23 mouse cellular contexts compared by ENCODE assay signal in the genomic region with DNA sequence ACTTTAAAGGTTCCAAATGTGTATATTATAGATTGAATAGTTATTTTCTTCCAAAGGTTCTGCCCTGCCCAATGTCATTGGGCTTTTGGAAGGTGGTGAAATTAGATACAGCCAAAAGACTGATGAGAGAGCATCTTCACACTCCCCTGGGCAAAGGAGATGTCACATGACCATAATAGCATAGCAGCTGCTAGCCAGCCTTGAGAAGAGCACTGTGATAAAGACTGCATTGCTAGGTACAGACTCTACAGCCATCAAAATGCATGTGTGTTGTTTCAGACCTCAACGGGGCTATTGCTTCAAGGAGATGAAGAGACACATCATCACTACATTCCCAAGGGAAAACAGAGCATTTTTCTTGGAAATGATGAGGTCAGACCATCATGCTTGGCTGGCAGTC.
DNase-seq lines count a peak whose midpoint lies in the region; ATAC-seq and TF ChIP-seq lines count a peak whose summit lies in the region.
"Had no signal": no experiment of that assay in that cellular context is flagged by ENCODE, and none has a peak within 500 bp of the region (broad histone marks: within the 10 kb centered on the region; RNA-seq: fewer than 3 reads in every experiment).

No protein-coding gene starts in this region.

- no peak for TF ChIP-seq EP300 in CH12.LX (IDR thresholded peaks at IDR 0.05; ENCODE audit: low read length)

- no peak for TF ChIP-seq POLR2A in CH12.LX (IDR thresholded peaks at IDR 0.05; ENCODE audit: low read depth, low read length)

- no peak overlapping the region for H3K27ac ChIP-seq in hindbrain, embryonic 13.5 days
- no peak overlapping the region for H3K27ac ChIP-seq in hindbrain, embryonic 10.5 days
- H3K27ac ChIP-seq in CH12.LX (ENCODE audit: insufficient read depth, low read depth) = no peak overlapping the region
- H3K27ac ChIP-seq: embryonic facial prominence, embryonic 12.5 days; forebrain, embryonic 13.5 days; heart, adult 2 months; heart, embryonic 15.5 days had no signal

- H3K4me2 ChIP-seq in hindbrain, embryonic 13.5 days = no peak overlapping the region
- H3K4me2 ChIP-seq in CH12.LX (ENCODE audit: insufficient read depth, low read depth, poor library complexity, severe bottlenecking) = no peak overlapping the region
- H3K4me2 ChIP-seq: embryonic facial prominence, embryonic 12.5 days; forebrain, embryonic 13.5 days; heart, embryonic 11.5 days; heart, embryonic 15.5 days had no signal

- no peak for TF ChIP-seq RAD21 in CH12.LX (IDR thresholded peaks at IDR 0.05; ENCODE audit: low read depth, low read length)

- intact Hi-C loops in left cerebral cortex, postnatal 36 days (cut with DNase I) = no loop called here

- TF ChIP-seq CTCF in CH12.LX (conservative IDR thresholded peaks at IDR 0.05 in 1 of 2, IDR thresholded peaks at IDR 0.05 in 1 of 2; ENCODE audit: low read depth in 2 of 2, low read length in 2 of 2) = no peak

- 0 out of 2 replicates have a peak, but pooled peaks have one; percentile 63 for ATAC-seq in hindbrain, embryonic 13.5 days (ENCODE audit: low FRiP score)
- ATAC-seq: activated CD4-positive, CD25-positive, alpha-beta regulatory T cell, adult 4 months; forebrain, embryonic 13.5 days; forebrain, postnatal 0 days; inflammation-experienced regulatory T-cells, adult 6 months; intestine, postnatal 0 days had no signal

- no peaks in the 10 kb centered on the region for H3K36me3 ChIP-seq in hindbrain, embryonic 13.5 days
- H3K36me3 ChIP-seq in hindbrain, embryonic 10.5 days = no peaks in the 10 kb centered on the region
- H3K36me3 ChIP-seq in CH12.LX (replicated peaks in 1 of 2; ENCODE audit: control insufficient read depth in 1 of 2, insufficient read depth in 1 of 2, low read length in 1 of 2) = no peaks in the 10 kb centered on the region
- H3K36me3 ChIP-seq: embryonic facial prominence, embryonic 12.5 days; G1E; heart, embryonic 15.5 days had no signal

- H3K27me3 ChIP-seq in hindbrain, embryonic 13.5 days = no peaks in the 10 kb centered on the region
- H3K27me3 ChIP-seq in hindbrain, embryonic 10.5 days (ENCODE audit: insufficient read depth, poor library complexity, severe bottlenecking) = no peaks in the 10 kb centered on the region
- H3K27me3 ChIP-seq in CH12.LX (replicated peaks) = no peaks in the 10 kb centered on the region
- H3K27me3 ChIP-seq: embryonic facial prominence, embryonic 12.5 days; forebrain, embryonic 13.5 days; heart, embryonic 15.5 days had no signal

- no peak for DNase-seq in hindbrain, embryonic 10.5 days (ENCODE audit: low spot score)
- no peak for DNase-seq in CH12.LX (ENCODE audit: extremely low read depth)
- peak; percentile 16 for DNase-seq in adipocyte (ENCODE audit: low spot score)
- DNase-seq in skeletal muscle tissue, adult 2 months (ENCODE audit: low read depth, low spot score) = peak; percentile 25
- no peak for DNase-seq in left cerebral cortex, postnatal 36 days (ENCODE audit: low spot score in 2 of 2)
- no peak for DNase-seq in layer of hippocampus, adult 8-10 months (ENCODE audit: low spot score in 2 of 2)
- DNase-seq: adrenal gland, adult 2 months; adrenal gland, postnatal 25 days; cerebellum, adult 18-20 months; cerebellum, postnatal 14 days; forebrain, postnatal 0 days; gastrocnemius, postnatal 14 days; heart, adult 2 months; heart, postnatal 14 days had no signal

- no peak overlapping the region for H3K4me3 ChIP-seq in hindbrain, embryonic 13.5 days
- no peak overlapping the region for H3K4me3 ChIP-seq in hindbrain, embryonic 10.5 days
- H3K4me3 ChIP-seq in CH12.LX (replicated peaks in 1 of 3; ENCODE audit: low read depth in 2 of 3, low read length in 2 of 3, poor library complexity in 1 of 3) = no peak overlapping the region
- H3K4me3 ChIP-seq: embryonic facial prominence, embryonic 12.5 days; forebrain, embryonic 13.5 days; heart, adult 2 months; heart, embryonic 15.5 days had no signal

- 44% methylated on average over 1 of the region's 1 CpGs for WGBS in hindbrain, embryonic 13.5 days
- 67% methylated on average over 1 of the region's 1 CpGs for WGBS in hindbrain, embryonic 10.5 days

- H3K9me3 ChIP-seq in hindbrain, embryonic 13.5 days = no peaks in the 10 kb centered on the region
- H3K9me3 ChIP-seq in hindbrain, embryonic 10.5 days = no peaks in the 10 kb centered on the region
- H3K9me3 ChIP-seq in CH12.LX (replicated peaks; ENCODE audit: low read length) = no peaks in the 10 kb centered on the region
- H3K9me3 ChIP-seq: embryonic facial prominence, embryonic 12.5 days; forebrain, embryonic 13.5 days; G1E; heart, embryonic 15.5 days had no signal

- in situ Hi-C loops in CH12.LX (cut with MboI; ENCODE audit: low pct_ligation_motif_present, low pct_unique_long_range_greater_than_20kb, low sequenced_read_pairs) = no loop called here

- no peaks in the 10 kb centered on the region for H3K4me1 ChIP-seq in hindbrain, embryonic 13.5 days (replicated peaks)
- no peaks in the 10 kb centered on the region for H3K4me1 ChIP-seq in hindbrain, embryonic 10.5 days (replicated peaks)
- H3K4me1 ChIP-seq in CH12.LX (ENCODE audit: control insufficient read depth in 1 of 2, insufficient read depth in 2 of 2) = peaks cover 0 to 12% of the 10 kb centered on the region in 2 experiments; a peak in 2 of 4 replicates
- H3K4me1 ChIP-seq: embryonic facial prominence, embryonic 12.5 days; forebrain, embryonic 13.5 days; heart, embryonic 15.5 days had no signal

- no peak overlapping the region for H3K9ac ChIP-seq in hindbrain, embryonic 13.5 days
- no peak overlapping the region for H3K9ac ChIP-seq in CH12.LX (ENCODE audit: insufficient read depth, low read depth)
- H3K9ac ChIP-seq: embryonic facial prominence, embryonic 12.5 days; forebrain, embryonic 13.5 days; forebrain, postnatal 0 days; heart, embryonic 15.5 days had no signal

- H3K79me2 ChIP-seq in CH12.LX (replicated peaks; ENCODE audit: control insufficient read depth, extremely low read depth, insufficient read depth, poor library complexity, severe bottlenecking) = no peaks in the 10 kb centered on the region

- dilution Hi-C loops in CH12.LX (cut with MboI; ENCODE audit: extremely low pct_ligation_motif_present, extremely low pct_unique_long_range_greater_than_20kb, low sequenced_read_pairs) = no loop called here

TF ChIP-seq in CH12.LX, 34 proteins besides CTCF, POLR2A, EP300 and RAD21:
- TF ChIP-seq USF2 (conservative IDR thresholded peaks at IDR 0.05; ENCODE audit: low read depth, low read length) (peak; percentile 41), CHD2 (IDR thresholded peaks at IDR 0.05; ENCODE audit: low read length) (no peak), USF1 (IDR thresholded peaks at IDR 0.05; ENCODE audit: low read depth, low read length) (peak; percentile 21; the same call in 1 of the 2 replicates), IRF4 (IDR thresholded peaks at IDR 0.05; ENCODE audit: low read depth, low read length) (no peak), CHD1 (IDR thresholded peaks at IDR 0.05; ENCODE audit: low read depth, low read length) (no peak)

Comparison
In these comparisons a context has a peak if more than half of its experiments do, and no peak if none do; other contexts are left out.
1. DNase-seq: peak in adipocyte (single experiment) and skeletal muscle tissue, adult 2 months (single experiment); none in hindbrain, embryonic 10.5 days (single experiment), CH12.LX (single experiment), left cerebral cortex, postnatal 36 days (0 of 2) and layer of hippocampus, adult 8-10 months (0 of 2).